Mouse (Mus musculus) megakaryocyte, embryonic 14.5 days (primary cell): Measurements from ENCODE around the gene Sertad3. TPM values are rescaled to one million over a fixed set of nuclear protein-coding genes. Genes with fewer than 3 reads are reported as not detected.
A peak's percentile ranks its signal among the peaks of the same experiment; 100 is the strongest.

Experiments used
- H3K27me3 ChIP-seq: replicated peaks from 2 replicates; pipeline ENCODE3; 2012; ENCODE audit warnings: inconsistent platforms
- H3K36me3 ChIP-seq: replicated peaks from 2 replicates; pipeline ENCODE3; 2012; ENCODE audit warnings: low read length, inconsistent platforms, mixed read lengths
- H3K4me1 ChIP-seq: 2 replicates; pipeline ENCODE4 v1.6.1; 2012; ENCODE audit warnings: inconsistent platforms
- H3K4me3 ChIP-seq: replicated peaks from 2 replicates; pipeline ENCODE3; 2012; ENCODE audit warnings: moderate library complexity, mild to moderate bottlenecking, inconsistent platforms
- H3K9me3 ChIP-seq: 2 replicates; pipeline ENCODE4 v1.6.1; 2012; ENCODE audit warnings: inconsistent platforms
- FLI1 ChIP-seq: IDR thresholded peaks from 2 replicates; pipeline ENCODE4 v1.6.1; 2012; ENCODE audit warnings: low read length, inconsistent platforms, mixed read lengths
- GATA1 ChIP-seq: IDR thresholded peaks from 3 replicates; pipeline ENCODE4 v1.6.1; 2012; ENCODE audit warnings: mixed read lengths, low read length, inconsistent platforms, borderline replicate concordance
- polyA plus RNA-seq: library from polyadenylated mRNA; stranded (reverse); fragments of >175 nt; gene quantifications from 2 replicates; pipeline ENCODE4 v1.2.3, GENCODE M21; 2012; ENCODE audit warnings: low replicate concordance; ENCODE audit not compliant: insufficient read depth

Gene Sertad3
- polyA plus RNA-seq, 1 experiment: 28.2 TPM

DNA sequence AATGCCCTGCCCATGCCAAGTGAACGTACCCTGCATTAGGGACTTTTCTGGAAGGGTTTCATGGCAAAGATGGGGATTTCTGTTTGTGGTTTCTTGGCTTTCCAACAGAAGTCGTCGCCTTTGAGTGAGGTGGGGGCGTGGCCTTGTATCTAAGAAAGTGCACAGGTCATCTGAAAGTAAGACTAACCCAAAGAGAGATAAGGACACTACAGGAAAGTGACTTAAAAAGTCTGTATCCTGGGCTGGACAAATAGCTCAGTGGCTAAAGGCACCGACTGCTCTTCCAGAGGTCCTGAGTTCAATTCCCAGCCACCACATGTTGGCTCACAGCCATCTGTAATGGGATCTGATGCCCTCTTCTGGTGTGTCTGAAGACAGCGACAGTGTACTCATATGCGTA lies 5.0 kb downstream of the Sertad3 start:
- Histone ChIP-seq H3K27me3 (no peaks in the 10 kb centered on the region), H3K4me3 (no peak overlapping the region), H3K4me1 (peaks cover 81% of the 10 kb centered on the region), H3K9me3 (no peaks in the 10 kb centered on the region), H3K36me3 (peaks cover 51% of the 10 kb centered on the region)
- TF ChIP-seq GATA1 (no peak), FLI1 (no peak)

DNA sequence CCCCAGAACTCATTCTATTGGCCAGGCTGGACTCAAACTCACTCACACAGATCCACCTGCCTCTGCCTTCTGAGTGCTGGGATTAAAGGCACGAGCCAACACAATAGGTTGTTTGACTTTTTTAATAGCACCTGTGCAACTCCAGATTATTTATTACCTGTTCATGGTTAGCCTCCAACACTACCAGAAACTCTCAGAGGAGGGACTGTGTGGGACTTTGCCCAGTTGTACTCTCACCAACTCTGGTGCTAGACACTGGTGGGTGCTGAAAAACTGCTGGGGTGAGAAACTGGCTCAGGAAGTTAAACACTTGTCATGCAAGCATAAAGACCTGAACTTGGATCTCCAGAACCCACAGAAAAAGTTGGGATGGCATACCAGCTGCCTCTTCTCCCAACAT lies 6.2 kb downstream of the Sertad3 start:
- no peak overlapping the region for H3K4me3 ChIP-seq
- H3K27me3 ChIP-seq: no peaks in the 10 kb centered on the region
- no peaks in the 10 kb centered on the region for H3K9me3 ChIP-seq
- TF ChIP-seq FLI1: no peak
- no peak for TF ChIP-seq GATA1
- H3K4me1 ChIP-seq: peaks cover 93% of the 10 kb centered on the region
- peaks cover 51% of the 10 kb centered on the region for H3K36me3 ChIP-seq

DNA sequence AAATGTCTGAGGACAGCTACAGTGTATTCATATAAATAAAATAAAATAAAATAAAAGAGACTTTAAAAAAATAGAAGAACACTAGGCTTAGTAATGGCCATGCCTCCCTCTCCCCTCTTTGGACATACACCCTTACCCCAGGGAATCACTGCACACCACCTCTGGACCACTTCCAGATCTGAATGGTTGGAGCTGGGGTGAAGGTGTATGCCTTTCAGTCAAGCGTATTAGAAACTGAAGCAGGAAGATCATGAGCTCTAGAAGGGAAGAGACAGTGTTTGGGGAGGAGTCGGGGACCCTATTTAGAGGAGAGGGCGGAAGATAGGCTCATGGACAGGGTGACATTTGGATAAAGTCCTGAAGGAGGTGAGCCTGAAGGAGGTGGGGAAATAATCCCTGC lies 6.9 kb downstream of the Sertad3 start:
- H3K9me3 ChIP-seq: no peaks in the 10 kb centered on the region
- H3K36me3 ChIP-seq: peaks cover 50% of the 10 kb centered on the region
- no peak for TF ChIP-seq FLI1
- no peak for TF ChIP-seq GATA1
- H3K4me3 ChIP-seq: peak overlapping the region; percentile 90
- H3K4me1 ChIP-seq: peaks cover 95% of the 10 kb centered on the region
- H3K27me3 ChIP-seq: no peaks in the 10 kb centered on the region

DNA sequence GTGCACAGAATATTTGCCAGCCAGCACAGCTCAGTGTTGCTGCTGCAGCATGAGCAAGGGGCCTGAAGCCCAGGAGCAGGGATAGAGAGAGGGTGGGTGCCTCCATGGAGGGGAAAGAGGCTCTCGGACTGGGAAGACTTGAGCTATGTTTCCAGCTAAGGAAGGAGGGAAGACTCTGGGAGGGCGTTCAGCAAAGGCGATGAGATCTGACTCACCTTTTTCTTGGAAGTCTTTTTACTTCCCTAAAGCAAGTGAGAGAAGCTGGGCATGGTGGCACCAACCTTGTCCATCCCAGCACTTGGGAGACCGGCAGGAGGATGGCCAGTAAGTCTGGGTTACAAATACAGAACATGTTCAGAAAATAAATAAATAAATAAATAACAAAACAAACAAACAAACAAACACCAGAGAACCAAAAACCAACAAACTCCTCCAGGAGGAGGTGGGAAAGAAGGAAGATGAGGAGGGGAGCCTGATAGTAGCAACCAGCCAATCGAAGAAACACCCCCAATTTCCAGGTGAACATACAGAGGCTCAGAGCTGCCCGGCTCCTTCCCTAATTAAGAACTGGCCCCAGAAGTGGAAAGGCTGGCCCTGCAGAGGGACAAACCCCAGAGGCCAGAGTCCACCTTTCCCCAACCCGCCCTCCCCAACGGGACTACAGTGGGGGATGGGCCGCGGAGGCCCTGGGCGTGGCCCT lies 7.5 kb downstream of the Sertad3 start:
- H3K4me3 ChIP-seq: peak overlapping the region; percentile 90
- H3K27me3 ChIP-seq: no peaks in the 10 kb centered on the region
- TF ChIP-seq GATA1 (no peak), FLI1 (no peak)
- peaks cover 92% of the 10 kb centered on the region for H3K4me1 ChIP-seq
- H3K9me3 ChIP-seq: no peaks in the 10 kb centered on the region
- peaks cover 44% of the 10 kb centered on the region for H3K36me3 ChIP-seq

DNA sequence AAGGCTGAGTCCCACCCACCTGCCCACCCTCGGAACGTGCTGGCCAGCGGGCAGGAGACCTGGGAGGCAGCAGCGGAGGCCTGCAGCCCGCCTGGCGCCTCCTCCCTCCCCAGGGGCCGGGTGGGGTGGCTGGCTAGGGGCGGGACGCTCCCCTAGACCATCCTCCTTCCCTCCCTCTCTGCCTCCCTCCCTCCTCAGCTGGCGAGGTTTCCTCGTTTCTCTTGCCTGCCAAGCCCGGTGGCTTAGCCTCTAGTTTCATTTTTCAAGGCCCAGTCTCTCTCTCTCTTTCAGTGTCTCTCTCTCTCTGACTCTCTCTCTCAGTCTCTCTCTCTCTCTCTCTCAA lies 8.0 kb downstream of the Sertad3 start:
- TF ChIP-seq GATA1 (no peak), FLI1 (no peak)
- H3K27me3 ChIP-seq: no peaks in the 10 kb centered on the region
- H3K36me3 ChIP-seq: peaks cover 39% of the 10 kb centered on the region
- peaks cover 87% of the 10 kb centered on the region for H3K4me1 ChIP-seq
- no peaks in the 10 kb centered on the region for H3K9me3 ChIP-seq
- H3K4me3 ChIP-seq: peak overlapping the region; percentile 90

DNA sequence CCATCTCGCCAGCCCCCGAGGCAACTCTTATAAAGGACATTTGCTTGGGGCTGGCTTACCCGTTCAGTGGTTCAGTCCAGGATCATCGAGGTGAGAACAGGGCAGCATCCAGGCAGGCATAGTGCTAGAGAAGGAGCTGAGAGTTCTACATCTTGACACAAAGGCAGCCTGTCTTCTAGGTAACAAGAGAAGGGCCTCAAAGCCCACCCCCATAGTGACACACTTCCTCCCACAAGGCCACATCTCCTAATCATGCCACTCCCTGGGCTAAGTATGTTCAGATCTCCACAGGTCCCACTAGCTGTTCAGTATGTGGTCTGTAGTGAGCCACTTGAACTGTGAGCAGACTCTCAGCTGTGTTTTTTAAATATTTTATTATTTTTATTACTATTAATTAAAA lies 10.3 kb downstream of the Sertad3 start:
- H3K4me1 ChIP-seq: peaks cover 76% of the 10 kb centered on the region
- H3K4me3 ChIP-seq: peak overlapping the region; percentile 47
- no peaks in the 10 kb centered on the region for H3K27me3 ChIP-seq
- TF ChIP-seq GATA1 (no peak), FLI1 (no peak)
- no peaks in the 10 kb centered on the region for H3K9me3 ChIP-seq
- peaks cover 23% of the 10 kb centered on the region for H3K36me3 ChIP-seq

DNA sequence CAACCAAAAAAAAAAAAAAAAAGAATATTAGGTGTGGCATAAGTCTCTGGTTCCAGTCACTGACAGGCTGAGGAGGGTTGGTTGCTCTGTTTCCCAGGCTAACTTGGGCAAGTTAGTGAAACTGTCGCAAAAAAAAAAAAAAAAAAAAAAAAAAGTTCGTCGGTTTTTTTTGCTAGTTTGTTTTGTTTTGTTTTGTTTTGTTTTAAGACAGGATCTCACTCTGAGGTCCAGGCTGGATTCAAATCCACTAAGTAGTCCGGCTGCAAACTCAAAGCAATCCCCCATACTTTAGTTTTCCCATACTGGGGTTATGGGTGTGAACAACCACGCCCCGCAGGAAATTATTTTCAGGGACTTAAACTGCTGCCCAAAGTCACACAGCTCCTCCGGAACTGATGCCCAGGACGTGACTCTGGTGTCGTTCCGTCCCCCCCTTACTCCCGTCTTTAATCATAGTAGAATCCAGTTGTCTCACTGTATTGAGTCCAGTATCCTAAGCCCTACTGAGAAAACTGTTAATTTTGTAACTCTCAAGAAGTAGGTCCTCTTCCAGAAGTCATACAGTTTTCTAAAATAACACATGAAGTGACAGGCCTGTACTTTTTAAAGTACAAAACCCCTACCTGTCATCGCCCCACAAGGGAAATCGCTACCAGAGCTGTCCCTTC lies 12.7 kb downstream of the Sertad3 start:
- TF ChIP-seq GATA1: no peak
- TF ChIP-seq FLI1: no peak
- Histone ChIP-seq H3K4me1 (peaks cover 70% of the 10 kb centered on the region), H3K9me3 (no peaks in the 10 kb centered on the region), H3K27me3 (no peaks in the 10 kb centered on the region), H3K36me3 (peaks cover 22% of the 10 kb centered on the region), H3K4me3 (peak overlapping the region; percentile 95)

DNA sequence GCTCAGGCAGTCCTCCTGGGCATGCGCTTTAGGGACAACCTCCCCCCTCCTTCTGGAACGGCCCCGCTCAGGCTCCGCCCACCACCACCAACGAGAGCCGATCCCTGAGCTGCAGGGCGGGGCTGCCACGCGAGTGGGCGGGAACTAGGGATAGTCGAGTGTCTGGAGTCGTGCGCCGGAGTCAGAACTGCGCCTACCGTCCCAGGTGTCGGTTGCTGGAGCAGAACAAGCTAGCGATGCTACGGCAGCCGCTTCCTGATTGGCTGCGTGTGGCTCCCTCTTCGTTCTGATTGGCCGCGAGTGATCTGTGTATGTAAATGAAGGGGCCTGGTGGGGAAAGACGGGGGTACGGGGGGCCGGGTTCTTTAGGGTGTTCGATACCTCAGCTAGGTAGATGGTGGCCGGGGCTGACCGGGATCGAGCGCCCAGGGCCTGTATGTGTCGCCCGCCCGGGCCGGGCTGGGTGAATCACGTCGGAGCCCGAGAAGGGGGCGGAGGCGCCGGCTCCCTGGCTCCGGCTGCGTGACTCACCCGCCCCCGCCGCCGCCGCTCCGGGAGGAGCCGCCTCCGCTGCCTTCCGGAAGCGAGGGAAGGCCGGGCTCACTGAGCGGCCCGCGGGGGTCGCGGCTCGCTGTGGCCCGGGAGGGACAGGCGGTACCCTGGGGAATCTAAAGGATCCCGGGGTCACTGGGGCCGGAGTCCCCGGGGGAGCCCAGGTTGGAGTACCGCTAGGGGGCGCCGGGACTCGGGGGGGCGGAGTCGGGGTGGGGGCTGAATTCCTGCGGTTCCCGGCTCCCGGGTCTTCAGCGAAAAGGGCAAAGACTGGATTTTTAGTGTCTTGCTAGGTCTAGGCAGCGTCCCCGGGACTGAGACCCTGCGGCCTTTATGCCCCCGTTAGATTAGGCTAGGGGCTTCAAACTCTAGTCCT lies 13.5 kb downstream of the Sertad3 start, which contains the start of gene Sertad1:
Sertad1 (plus strand) TSS at position 141 of the 928 bp plus-strand sequence.
- Histone ChIP-seq H3K27me3 (no peaks in the 10 kb centered on the region), H3K9me3 (no peaks in the 10 kb centered on the region), H3K36me3 (peaks cover 22% of the 10 kb centered on the region), H3K4me1 (peaks cover 73% of the 10 kb centered on the region), H3K4me3 (peak within 1 kb of the TSS; percentile 95)
- TF ChIP-seq GATA1: no peak
- no peak for TF ChIP-seq FLI1

DNA sequence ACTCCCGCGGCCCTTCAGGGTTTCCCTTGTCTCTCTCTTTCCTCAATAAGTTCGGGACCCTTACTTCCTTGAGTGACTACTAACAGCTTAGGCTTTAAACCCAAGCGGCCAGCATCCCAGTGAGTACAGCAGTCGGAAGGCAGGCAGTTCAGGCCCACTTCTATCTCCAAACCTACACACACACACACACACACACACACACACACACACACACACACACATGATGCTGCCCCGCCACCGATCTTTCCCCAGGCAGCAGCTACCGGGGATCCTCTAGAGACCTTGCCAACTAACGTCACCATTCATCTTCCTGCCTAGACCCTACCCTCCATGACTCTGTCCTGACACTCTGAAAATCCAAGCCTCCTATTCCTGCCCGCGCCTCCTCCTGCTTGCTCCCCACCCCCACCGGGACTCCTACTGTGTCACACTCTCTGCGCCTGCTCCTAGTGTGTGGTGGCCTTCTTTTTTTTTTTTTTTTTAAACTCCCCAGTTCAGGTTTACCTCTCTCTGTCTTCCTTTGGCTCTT lies 14.2 kb downstream of the Sertad3 start:
- peaks cover 73% of the 10 kb centered on the region for H3K4me1 ChIP-seq

More for the DNA sequence above, 14.2 kb downstream of the Sertad3 start:
- H3K4me3 ChIP-seq: peak overlapping the region; percentile 95
- TF ChIP-seq FLI1 (no peak), GATA1 (no peak)
- no peaks in the 10 kb centered on the region for H3K9me3 ChIP-seq
- H3K36me3 ChIP-seq: peaks cover 22% of the 10 kb centered on the region
- H3K27me3 ChIP-seq: no peaks in the 10 kb centered on the region
